Mouse (Mus musculus): ENCODE results near the gene Rxra.

Rxra gene

GRCm38 (mm10) chr2:27676106-27676477 lies at the start of gene Rxra:
TSS of gene Rxra (plus strand) at chr2:27676440.
- peak; percentile 75 for DNase-seq (ENCODE audit: low spot score)

DNA sequence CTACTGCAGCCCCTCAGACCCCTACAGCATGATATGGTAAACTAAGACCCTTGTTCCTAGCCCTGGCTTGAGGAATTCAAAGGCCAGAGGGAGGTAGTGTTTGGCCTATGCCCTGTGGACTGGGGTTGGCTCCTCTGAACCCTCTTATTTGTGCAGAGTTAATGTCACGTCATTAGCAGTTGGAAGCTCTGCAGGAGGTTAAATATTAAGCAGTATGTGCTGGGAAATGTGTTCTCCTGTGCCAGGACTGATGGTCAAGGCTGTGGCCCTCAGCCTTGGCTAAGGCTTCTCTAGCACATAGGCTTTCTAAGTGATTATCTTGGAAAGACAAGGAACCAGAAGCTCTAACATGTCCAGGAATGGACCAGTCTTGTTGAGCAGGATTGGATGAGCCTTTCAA lies 49.6 kb upstream of the Rxra start:
- no peak for DNase-seq (ENCODE audit: low spot score)

DNA sequence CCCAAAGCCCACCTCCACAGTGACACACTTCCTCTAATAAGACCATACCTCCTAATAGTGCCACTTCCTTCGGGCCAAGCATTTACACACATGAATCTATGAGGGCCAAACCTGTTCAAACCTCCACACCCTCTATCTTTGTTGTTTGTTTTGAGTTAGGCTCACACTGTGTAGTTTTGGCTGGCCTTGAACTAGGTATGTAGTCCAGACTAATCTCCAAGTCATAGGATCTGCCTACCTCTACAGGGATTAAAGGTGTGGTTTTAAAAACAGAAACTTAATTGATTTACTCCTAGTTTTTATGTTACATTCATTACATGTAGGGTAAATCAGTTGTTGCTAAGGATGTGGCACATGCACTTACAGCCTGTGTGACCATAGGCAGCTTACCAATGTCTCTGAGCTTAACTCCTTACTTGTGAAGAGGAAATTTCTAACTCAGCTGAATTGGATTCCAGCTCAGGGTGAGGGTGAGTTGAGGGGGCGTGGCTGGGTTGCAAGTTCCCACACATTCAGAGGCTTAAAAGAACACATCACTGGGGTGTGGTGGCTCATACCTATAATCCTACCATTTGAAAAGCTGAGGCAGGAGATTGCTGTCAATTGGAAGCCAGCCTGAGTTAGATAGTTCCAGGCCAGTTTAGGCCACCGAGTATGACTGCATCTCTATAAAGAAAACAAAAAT lies 45.5 kb upstream of the Rxra start:
- DNase-seq (ENCODE audit: low spot score) = no peak

- DNase-seq (ENCODE audit: low spot score) = no peak
Observed at GRCm38 (mm10) chr2:27633471-27633870, 42.8 kb upstream of the Rxra start.

DNA sequence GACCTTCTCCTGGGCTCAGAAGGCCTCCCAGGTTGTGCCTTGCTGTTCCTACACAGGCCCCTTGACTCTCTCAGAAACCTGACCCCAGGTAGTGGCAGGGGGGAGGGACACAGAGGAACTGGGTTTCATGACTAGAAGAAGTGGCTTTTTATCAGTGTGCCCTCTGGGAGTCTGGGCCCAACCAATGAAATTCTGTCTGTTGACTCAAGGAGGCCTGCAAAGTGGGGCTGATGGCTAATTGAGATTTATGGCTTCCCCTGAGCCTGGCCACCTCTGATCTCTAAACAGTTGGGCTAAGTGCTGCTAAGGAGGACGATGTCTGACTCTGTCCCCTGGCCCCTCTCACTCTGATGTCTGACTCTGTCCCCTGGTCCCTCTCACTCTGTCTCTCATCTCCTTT lies 42.2 kb upstream of the Rxra start:
- DNase-seq (ENCODE audit: low spot score) = no peak

DNA sequence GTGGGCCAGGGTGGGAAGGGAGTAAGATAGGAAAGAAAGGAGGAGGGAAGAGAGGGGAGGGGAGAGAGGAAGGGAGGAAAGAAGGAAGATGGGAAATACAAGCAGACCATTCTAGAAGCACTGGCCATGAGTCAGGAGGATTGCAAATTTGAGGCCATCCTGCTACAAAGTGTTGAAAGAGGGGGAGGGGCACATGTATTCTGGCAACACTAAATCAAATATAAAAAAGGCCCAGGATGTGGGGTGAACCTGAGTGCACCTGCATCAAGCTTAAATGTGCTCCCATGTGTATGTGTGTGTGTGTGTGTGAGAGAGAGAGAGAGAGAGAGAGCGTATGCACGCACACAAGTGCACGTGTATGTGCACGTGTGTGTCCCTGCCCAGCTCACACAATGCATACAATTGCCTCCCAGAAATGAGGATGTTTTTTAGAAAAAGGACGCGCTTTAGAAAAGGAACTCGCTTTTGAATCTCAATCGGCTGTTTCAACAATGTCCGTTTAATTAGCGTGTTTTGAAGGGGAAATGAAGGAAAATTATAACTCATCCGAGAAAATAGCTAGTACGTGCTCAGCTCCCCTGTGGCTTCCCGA lies 41.0 kb upstream of the Rxra start:
- DNase-seq (ENCODE audit: low spot score) = no peak

GRCm38 (mm10) chr2:27636796-27637195 lies 39.4 kb upstream of the Rxra start:
- no peak for DNase-seq (ENCODE audit: low spot score)

- DNase-seq (ENCODE audit: low spot score) = no peak
Observed at GRCm38 (mm10) chr2:27637281-27637896, 38.9 kb upstream of the Rxra start.

- no peak for DNase-seq (ENCODE audit: low spot score)
Observed at GRCm38 (mm10) chr2:27639631-27640334, 36.5 kb upstream of the Rxra start.

DNA sequence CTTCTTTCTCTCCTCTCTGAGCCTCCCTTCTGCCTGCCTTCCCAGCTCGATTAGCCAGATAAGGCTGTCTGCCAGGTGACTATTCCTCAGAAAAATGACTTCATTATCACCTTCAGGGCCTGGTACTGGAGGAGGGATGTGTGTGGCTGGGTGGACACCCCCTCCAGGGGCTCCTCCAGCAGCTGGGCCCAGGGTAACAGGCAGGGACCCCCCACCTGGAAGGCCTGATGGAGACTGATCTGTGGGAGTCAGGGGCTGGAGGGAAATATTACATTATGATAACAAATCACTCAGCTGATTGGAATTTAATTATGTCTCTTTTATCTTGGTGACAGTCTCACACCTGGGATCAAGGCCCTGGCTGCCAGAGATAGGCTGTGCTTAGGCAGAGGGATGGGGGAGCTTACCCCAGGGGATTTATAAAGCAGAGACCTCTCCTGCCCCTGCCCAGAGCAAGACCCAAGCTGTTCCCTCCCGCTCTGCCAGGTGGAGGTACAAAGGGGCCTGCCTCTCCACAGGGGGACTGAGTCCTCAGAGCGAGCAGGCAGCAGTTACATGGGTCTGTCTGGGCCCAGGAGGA lies 35.2 kb upstream of the Rxra start:
- DNase-seq (ENCODE audit: low spot score) = no peak

DNA sequence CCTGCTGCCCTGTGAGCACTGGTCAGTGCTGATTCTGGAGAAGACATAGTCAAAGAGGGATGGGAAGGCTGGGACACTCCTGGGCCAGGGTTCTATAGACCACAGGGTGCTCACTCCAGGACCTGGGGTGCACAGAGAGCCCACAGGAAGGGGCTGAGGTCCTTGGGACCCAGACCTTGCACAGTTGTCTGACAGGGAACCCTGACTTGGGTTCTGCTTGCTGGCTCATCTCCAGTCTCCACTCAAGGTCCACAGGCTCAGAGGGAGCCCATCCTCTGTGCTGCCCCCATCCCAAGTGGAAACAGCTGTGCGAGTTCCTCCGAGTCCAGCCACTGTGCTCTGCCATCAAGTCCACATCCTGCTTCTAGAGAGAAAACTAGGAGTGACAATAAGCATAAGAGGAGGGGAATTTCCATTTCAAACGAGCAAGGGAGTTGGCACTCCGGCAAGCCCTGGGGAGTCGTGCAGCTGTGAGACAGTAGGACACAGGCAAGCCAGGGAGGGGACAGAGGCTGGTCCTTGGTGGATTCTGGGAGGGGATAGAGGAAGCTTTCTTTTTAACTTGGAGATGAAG lies 31.6 kb upstream of the Rxra start:
- DNase-seq (ENCODE audit: low spot score) = no peak

DNA sequence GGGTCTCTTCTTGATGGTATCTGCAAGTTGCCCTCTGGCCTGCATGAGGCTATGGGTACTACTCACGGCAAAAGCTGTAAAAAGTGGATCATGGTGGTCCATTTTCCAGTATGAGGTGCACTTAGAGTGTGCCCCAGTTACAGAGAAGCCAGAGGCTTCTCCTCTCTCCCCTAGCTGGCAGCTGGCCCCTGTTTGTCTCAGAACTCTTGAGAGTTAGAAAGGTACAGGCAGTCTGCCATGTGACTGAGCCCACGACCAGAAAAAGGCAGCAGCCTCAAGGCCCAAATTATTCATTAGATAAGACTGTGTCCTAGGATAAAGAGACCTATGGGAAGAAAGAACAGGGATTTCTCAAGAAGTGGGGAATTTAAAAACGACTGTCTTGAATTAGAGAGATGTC lies 30.8 kb upstream of the Rxra start:
- no peak for DNase-seq (ENCODE audit: low spot score)

GRCm38 (mm10) chr2:27649862-27650661 lies 26.2 kb upstream of the Rxra start:
- DNase-seq (ENCODE audit: low spot score) = no peak

GRCm38 (mm10) chr2:27650991-27651390 lies 25.2 kb upstream of the Rxra start:
- no peak for DNase-seq (ENCODE audit: low spot score)

- DNase-seq (ENCODE audit: low spot score) = no peak
Observed at GRCm38 (mm10) chr2:27653496-27654030, 22.7 kb upstream of the Rxra start.

- no peak for DNase-seq (ENCODE audit: low spot score)
Observed at GRCm38 (mm10) chr2:27654321-27655232, 21.7 kb upstream of the Rxra start.

GRCm38 (mm10) chr2:27656576-27656975 lies 19.7 kb upstream of the Rxra start:
- DNase-seq (ENCODE audit: low spot score) = no peak

DNA sequence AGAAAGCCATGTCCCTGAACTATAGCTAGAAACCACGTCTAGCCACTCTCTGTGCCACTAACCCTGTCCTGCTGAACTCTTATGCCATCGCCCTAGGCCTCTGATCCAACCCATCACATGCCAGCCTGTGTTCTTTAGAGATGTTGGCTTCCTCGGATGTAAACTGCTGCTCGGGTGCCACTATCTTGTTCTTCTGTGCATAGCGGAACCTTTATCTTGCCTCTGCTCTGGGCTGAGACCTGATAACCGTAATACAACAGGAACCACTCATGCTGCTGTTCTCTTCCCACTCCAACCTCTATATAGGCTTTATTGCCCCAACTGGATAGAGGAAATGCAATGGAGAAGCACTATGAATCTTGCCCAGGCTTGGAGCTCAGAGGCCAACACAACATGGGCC lies 11.0 kb upstream of the Rxra start:
- DNase-seq (ENCODE audit: low spot score) = no peak

- DNase-seq (ENCODE audit: low spot score) = no peak
Observed at GRCm38 (mm10) chr2:27666719-27667118, 9.5 kb upstream of the Rxra start.

- no peak for DNase-seq (ENCODE audit: low spot score)
Observed at GRCm38 (mm10) chr2:27667677-27668076, 8.6 kb upstream of the Rxra start.

Data from testis, postnatal 10 days (tissue).